Mouse (Mus musculus) cerebellum, postnatal 14 days (tissue): ENCODE data around the gene Tbc1d30.

Experiments
- DNase-seq, 2 experiments: peaks; one replicate each; pipeline ENCODE4 v3.0.0; 2021; ENCODE audit warnings: mixed read lengths in 2 of 2

Gene Tbc1d30

DNA sequence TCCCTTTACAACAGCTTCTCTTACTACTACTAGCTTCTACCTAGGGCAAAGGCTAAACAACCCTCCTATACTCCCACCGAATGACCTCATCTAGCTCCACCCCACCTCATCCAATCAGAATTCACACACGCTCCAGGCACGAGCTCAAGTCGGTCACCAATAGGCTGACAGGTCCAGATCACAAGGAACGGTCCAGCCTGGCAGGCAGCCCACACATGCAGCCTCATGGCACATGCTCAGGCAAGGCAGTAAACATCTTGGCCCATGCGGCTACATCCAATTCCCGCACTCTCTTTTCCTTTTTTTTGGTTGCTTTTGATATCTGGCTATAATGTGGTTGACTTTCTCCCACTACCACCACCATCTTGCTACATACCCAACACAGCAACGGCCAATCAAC is 88.9 kb downstream of the Tbc1d30 start:
- DNase-seq = peak in 1 of 2 experiments; percentile 52

DNA sequence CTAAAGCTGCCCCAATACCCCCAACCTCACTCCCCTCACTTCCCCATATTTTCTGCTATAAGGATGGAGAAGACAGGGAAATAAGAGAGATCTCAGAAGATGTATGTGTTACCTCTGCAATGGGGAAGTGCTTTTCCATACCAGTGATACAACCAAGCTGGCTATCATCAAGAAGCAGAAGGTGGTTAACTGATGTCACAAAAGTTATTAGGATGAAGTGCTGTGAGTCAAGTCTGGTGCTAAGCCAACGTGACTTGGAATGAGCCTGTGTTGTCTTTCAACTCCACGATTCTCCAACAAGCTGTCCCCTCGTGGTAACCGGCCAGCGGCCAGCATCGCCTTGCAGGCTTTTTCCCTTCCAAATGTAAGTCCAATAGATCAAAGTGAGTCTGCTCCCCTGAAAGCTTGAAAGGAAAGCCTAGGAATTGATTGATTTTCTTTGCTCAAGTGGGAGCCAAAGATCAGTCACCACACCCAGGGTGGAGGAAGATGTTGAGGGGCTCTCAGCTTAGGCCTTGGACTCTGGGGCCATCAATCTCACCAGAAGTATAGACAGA is 90.0 kb downstream of the Tbc1d30 start:
- DNase-seq = no peak

DNA sequence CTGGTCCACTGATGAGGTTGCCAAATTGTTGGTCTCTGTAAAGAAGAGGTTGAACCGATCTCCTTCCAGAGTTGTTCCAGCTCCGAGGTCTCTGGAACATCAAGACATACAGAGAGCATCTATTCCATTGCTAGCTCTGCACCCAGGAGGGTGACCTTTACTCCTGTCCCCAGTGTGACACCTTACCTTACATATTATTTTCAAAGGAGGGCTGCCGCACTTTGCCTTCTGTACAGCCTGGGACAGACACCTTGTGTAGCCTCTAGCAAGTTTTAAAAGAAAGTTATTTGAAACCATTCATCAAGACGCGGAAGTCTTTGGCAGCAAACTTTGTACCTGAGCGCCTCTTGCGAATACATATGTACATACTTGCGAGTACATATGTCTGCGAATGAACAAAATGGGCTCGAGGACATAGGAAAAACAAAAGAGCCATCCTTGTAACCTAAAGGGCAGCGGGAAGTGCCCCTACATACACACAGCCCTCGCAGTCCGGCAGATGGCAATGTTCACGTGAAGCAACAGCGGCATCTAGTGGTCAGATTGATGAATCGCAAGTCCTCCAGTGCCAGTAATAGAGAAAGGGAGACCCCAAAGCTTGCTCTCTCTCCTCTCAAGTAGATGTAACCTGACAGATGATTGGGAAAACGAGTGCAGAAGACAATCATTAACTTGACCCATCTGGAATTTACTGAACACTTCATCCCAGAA is 94.8 kb downstream of the Tbc1d30 start:
- DNase-seq = peak; percentile 79 to 84

DNA sequence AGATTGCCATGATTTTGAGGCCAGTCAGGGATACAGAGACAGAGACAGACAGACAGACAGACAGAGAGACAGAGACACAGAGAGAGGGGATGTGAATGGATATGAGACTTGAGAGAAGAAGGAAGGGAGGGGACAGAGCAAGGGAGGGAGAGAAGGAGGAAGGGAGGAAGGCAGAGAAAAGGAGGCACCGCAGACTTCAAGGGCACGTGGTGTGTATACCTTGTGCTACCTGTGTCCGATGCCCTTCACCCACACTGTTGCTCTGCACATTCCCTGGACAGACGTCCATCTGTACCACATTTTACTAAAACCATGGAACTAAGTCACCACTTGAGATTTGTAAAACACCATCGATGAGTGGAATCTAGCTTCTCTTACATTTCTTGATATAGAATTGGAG is 95.6 kb downstream of the Tbc1d30 start:
- no peak for DNase-seq

DNA sequence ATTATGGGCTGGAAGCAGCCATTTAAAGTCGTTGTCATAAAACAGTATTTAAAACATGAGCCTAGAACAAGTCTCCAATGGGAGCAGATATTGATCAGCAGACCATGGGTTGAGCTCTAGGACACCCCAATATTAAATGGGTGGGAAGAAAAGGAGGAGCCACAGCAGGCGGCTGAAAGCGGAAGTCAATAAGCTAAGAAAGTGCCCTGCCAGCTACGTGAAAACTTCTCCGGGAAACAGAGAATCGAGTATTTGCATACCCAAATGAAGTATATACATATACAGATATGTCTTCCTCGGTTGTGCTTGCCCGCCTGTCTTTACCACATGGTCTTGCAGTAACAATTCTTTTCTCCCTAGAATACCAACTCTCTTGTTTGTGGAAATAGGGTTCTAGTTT is 96.7 kb downstream of the Tbc1d30 start:
- DNase-seq = no peak

DNA sequence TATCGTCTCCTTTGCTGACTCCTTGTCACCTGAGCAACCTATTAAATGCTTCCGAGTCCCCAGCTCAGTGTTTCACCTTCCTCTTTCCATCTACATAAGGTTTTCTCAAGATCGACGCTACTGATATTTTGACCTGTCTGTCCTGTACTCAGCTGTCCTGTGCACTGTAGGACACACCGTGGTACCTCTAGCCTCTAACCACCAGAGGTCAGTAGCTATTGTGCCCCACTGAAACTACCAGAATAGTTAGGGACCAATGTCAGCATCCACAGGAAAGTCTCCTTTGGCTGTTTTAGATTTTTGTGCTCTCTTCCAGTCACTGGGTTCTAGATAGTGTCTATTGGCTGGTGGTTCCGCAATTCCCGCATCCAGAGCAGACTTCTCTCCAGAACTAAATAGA is 98.3 kb downstream of the Tbc1d30 start:
- DNase-seq = no peak

DNA sequence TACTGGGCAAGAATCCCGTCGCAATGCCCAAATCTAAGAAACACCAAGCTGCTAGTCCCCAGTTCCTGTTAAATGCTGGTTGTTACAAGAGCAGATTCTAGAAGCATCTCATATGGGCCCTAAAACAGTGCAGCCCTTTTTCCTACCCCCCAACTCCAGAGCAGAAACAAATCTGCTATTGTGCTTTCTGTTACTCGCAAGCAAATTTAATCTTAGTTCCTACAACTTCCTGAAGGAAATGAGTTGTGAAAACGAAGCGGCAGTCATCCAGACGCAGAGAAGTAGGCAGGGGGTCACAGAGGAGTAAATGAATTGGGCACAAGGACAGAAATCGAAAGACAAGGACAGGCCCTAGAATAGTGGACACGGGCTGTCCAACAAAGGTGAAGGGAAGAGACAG is 99.9 kb downstream of the Tbc1d30 start:
- no peak for DNase-seq

DNA sequence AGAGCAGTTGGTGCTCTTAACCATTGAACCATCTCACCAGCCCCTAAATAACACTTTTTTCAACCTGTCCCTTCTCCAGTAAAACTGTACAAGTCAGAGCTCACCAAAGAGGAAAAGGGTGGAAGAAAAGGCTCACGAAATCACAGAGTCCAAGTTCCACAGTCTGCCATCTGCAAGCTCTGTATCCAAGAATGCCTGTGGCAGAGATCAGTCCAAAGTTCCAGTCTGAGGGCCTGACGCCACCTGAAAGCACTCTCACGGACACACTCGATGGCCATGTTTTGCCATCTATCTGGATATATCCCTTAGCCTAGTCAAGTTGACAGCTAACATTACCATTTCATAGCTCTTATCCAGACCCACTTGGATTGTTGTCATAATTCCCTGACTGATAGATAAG is 101.3 kb downstream of the Tbc1d30 start:
- no peak for DNase-seq

DNA sequence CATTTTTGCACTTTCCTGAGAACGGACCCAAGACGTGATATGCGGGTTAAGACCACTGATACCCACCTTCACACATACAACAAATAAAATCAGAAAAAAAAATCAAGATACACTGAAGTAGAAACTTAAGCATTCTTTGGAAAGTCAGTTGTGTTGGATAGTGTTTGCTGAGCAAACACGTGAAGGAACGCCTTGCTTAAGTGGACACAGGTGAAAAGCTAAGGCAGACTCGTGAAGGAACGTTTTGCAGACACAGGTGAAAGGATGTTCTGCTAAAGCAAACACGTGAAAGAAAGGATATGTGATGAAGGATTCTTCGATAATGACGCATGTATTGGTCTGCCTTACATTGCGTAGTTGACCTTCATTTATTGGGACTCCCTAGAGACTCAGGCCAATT is 103.5 kb downstream of the Tbc1d30 start:
- no peak for DNase-seq

DNA sequence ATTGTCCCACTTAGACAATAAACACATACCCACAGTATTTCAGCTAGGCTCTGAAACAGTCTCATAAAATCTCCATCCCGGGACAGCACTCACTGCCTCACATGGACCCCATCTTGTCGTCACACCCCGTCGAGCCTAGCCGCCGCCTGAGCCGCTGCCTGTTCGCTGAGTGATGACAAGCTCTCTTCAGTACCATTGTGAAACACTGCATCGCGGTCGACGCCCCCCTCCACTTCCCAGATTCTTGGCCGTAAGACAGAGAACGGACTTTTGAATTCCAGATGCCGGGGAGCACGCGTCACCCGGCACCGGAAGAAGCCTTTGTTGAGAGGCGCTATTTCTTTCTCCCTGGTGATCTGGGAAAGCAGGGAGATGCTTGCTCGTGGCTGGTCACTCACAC is 104.1 kb downstream of the Tbc1d30 start:
- DNase-seq = no peak

DNA sequence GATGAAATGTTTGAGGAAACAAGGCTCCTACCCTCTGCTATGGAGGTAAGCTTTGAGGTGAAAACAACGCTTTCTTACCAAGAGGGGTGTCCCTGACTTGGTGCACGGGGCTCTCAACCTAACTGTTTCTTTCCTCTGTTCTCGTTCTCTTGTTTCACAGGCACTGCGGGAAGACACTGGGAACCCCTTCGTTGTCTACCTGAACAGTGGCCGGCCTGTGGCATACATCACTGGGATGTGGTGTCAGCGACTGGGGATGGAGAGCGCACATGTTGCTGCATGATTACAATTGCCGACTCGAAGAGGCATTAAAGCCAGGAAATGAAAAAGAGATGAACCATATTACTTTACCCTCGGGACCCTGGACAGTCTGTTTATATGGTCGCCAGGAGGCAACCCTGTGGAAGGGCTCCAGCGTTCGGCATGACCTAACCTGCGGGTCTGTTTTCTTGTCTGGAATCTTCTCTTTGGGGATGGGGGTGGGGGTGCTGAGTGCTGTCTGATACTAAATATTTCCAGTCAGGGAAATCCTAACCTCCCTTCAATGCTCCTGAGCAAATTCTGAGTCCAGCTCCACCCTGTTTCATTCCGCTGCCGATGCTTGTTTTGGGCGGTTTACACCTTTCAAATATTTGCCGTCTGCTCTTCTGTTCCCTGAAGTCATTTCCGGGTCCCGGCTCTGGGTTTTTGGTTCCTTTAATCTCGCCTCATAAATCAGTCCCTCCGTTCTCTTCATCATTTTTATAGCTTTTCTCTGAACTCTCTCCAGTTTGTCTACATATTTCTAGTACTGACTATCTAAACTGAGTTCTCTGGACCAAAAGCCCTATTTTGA is 107.5 kb downstream of the Tbc1d30 start:
- no peak for DNase-seq

DNA sequence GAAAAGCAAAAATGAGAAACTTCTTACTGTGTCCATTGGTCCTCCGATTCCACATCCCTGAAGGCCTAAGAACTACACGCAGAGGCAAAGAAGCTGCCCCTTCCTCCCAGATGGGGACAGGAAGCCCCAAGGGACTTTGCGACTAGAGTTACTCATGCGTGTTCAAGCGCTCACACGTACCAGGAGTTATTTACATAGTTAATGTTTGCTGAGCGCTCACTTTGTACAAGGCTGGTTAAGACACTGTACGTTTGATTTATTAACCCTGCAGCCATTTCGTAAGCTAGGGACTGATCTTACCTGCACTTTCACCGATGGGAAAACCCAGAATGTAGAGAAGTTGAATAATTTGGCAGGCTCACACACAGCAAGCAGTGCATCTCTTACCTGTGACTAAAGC is 108.5 kb downstream of the Tbc1d30 start:
- no peak for DNase-seq

DNA sequence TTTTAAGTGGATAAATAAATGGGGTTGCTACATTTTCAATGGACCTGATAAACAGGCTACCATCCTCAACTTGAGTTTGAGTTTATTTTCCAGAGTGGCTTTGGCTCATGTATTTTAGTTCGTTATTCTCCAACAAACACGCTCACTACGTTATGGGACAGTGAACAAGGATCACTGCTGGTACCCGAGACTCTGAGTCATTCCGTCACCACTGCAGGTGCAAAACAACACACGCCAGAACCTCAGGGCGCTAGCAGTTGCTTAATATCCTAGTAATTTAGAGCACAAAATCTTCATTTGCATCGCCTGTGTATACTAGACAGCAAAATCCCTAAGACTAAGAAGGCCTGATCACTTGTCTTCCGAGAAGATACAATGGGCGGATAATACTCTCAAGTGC is 112.0 kb downstream of the Tbc1d30 start:
- no peak for DNase-seq

DNA sequence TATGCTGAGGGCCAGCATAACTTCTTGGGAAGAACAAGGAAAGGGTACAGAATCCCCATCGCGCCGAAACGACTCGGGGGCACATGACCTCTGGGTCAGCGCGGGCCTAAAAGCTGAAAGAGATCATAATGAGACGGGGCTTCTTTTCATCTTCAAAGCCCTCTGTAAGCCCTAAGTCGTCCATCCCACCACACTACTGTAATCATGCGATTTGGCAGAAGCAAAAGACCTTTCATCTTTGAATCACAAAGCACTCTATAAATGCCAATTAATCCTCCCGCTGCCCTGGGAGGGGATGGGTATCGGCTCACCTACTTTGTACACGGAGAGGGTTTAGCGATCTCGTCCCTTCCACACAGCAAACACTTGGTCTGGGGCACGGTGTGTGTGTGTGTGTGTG is 112.5 kb downstream of the Tbc1d30 start:
- DNase-seq = no peak

DNA sequence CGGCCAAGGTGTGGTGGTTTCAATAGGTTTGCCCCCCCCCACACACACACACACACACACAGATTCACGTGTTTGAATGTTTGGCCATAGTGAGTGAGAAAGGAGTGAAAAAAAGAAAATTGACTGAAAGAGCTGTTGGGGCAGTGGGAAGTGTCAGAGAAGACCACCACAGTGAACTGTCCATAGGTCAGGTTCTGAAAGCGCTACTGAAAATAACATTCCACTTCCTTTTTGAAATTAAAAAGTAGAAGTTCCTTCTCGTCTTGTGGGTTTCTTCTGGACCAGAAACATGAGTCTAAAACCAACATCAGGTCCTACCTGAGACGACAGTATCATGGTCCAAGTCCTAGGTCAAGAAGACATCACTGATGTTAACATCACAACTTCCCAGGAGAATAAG is 113.7 kb downstream of the Tbc1d30 start:
- no peak for DNase-seq

DNA sequence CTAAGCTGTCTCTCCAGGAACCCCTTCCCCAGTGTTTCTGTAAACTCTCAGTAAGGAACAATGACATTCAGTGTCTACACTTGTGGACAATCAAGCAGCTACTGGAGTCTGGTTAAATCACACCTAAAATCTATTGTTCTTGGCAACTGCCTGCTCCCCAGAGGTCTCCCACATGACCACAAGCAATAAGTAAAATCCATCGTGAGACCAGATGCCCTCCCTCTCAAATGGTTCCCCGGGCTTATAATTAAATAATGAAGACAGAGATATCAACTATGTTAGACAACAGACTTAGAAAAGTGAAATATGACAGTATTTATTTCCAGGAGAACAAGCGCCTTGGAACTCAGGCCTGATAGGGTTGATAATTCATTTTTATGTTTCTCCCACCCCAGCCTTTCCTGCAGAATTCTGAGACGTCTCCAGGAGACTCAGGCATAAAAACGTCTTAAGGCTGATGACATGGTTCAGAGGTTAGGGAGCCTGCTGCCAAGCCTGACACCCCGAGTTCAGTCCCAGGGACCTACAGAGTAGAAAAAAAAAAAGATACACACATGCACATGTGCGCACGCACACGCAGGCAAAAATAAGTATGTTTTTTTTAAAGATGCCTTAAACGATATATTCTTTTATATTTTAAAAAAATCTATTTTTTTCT is 115.8 kb downstream of the Tbc1d30 start:
- DNase-seq = no peak

DNA sequence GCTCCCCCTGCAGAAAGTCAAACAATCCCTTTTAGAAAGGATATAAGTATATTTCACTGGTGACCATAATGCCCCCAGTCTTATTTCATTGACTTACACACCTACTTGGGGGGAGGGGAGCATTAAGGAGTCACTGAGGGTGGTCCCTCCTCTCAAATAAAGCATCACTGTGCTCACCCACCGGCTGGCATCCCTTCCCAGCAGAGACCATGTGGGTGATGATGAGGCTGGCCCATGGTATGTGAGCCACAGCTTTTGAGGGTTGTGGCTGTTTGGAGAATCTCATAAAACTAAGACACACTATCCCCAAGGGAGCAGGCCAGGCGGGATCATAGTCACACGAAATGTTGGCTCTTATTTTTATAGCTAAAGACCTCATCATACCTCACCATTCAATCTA is 116.6 kb downstream of the Tbc1d30 start:
- no peak for DNase-seq

DNA sequence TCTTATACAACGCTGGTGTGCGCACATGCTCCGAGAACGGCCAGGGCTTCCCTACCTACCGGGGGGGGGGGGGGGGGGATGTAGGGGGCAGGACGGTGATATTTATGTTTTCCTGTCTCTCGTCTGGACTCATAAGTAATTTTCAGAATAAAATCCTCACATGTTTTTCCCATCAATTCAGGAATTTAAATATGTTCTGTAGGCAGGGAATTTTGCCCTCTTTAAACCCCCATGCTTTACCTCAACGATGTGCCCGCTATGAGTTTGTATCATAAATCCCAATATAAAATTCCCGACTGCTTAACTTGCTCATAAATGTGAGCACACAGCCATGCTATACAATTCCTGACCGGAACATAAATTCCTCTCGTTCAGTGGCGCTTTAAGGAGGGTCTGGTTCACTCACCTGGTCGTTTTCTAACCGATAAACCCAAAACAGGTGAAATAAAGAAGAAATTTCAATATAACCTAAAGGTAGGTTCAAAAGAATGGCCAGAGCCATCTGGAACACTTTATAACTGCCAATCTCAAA is 122.6 kb downstream of the Tbc1d30 start:
- DNase-seq = no peak

DNA sequence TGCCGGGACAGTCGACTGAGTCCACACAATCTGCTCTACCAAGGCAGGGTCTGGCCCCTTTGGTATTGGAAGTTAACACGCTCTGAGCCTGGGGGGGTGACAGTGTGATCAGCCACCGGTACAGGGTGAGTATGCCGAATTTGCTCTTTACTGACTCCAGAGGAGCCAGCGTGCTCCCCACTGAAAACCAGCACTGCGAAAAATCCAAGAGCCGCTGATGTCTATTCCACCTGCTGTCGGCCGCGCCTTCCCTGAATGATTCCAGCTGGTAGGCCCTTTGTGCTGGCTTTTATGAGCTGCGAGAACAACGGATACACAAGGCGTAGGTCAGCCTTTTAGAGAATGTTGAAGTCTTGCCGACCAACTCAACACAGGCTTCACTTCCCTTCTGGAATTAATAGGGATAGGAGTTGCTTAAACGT is 123.1 kb downstream of the Tbc1d30 start:
- DNase-seq = peak in 1 of 2 experiments; percentile 7

DNA sequence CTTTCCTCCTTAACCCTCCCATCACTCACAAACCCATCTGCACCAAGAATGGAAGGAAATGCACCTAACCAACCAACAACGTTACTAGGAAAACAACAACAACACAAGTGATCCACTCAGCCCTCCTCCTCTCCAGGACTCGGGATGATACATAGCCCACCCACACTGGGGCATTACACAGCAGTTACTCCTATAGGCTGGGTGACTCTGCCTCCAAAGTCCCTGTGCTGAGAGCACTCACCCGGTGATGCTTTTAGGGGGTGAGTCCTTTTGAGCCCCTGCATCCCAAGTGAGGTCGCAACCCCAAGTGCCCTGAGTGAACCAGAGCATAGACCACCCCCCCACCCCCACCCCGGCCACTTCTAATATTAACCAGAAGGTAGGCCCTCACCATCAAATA is 123.7 kb downstream of the Tbc1d30 start:
- DNase-seq = no peak

DNA sequence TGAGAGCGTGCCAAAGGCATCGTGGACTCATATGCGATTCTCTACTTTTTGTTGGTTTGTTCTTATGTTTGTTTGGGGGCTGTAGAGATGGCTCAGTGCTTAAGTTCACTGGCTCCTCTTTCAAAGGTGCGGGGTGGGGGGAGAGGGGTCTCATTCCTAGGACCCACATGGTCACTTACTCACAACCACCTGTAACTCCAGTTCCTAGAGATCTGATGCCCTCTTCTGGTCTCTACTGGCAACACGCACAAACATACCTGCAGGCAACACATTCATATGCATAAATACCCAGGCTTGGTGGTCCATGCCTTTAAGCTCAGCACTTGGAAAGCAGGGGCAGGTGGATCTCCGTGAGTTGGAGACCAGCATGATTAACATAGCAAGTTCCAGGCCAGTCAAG is 125.4 kb downstream of the Tbc1d30 start:
- peak in 1 of 2 experiments; percentile 18 for DNase-seq

DNA sequence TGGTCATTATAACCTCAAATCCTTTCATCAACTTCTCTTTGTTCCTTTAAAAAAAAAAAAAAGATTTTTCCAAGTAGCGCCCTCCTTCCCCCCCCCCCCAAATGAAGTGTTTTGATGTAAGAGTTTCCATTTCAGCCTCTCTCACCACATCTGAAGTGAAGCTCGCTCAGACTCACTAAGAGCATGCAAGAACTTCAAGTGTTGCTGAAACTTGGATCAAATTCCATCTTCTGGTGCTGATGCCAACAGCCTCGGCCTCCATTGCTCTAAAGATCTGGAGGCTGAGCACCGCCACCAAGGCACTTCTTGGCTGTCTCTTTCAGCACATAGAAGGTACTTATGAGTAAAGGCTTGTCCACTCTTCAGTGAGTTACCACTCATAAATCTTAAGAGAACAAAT is 128.2 kb downstream of the Tbc1d30 start:
- DNase-seq = no peak

DNA sequence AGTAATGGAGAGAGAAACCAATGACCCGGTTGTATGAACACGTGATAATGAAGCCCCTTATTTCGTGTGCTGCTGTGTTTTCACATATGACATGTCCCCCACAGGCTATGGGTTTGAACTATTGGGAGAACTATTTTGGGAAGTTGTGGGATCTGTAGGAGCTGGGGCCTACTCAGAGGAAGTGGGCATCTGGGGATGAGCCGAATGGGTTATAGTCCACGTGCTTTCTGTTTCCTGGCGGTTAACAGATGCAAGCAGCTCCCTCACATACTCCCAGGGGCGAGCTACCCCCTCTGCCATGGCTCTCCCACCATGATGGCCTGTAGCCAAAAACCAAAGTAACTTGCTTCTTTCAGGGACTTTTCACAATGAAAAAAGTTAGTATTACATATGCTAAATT is 132.5 kb downstream of the Tbc1d30 start:
- no peak for DNase-seq
